Mouse (Mus musculus): Measurements from ENCODE around the gene Tifab. TPM values are rescaled to one million over a fixed set of nuclear protein-coding genes. Genes with fewer than 3 reads are reported as not detected.

Gene Tifab
- 0.15 and 0.35 TPM in 2 replicates for polyA plus RNA-seq (2012; rRNA removed)

GRCm38 (mm10) chr13:56178416-56179035 lies at the start of gene Tifab:
Gene Tifab (minus strand): TSS chr13:56178885.
- Histone ChIP-seq H3K4me3 (ENCODE audit: control insufficient read depth, low read depth, low read length) (no peak within 1 kb of the TSS), H3K4me1 (ENCODE audit: control insufficient read depth, insufficient read depth, low read length) (peaks cover 12% of the 10 kb centered on the region), H3K36me3 (ENCODE audit: control insufficient read depth, insufficient read depth, low read length) (no peaks in the 10 kb centered on the region), H3K27ac (ENCODE audit: control insufficient read depth, insufficient read depth, low read depth, low read length) (no peak within 1 kb of the TSS), H3K27me3 (ENCODE audit: control insufficient read depth, insufficient read depth, low read length) (no peaks in the 10 kb centered on the region)
- TF ChIP-seq POLR2A (IDR thresholded peaks at IDR 0.05; ENCODE audit: control insufficient read depth, low read depth, low read length) (no peak), CTCF (IDR thresholded peaks at IDR 0.05; ENCODE audit: control insufficient read depth, insufficient read depth, insufficient replicate concordance, low read depth, low read length) (no peak)

- no peak for TF ChIP-seq CTCF (IDR thresholded peaks at IDR 0.05; ENCODE audit: control insufficient read depth, insufficient read depth, insufficient replicate concordance, low read depth, low read length)
- no peak for TF ChIP-seq POLR2A (IDR thresholded peaks at IDR 0.05; ENCODE audit: control insufficient read depth, low read depth, low read length)
- H3K4me1 ChIP-seq (ENCODE audit: control insufficient read depth, insufficient read depth, low read length): peaks cover 3% of the 10 kb centered on the region
- no peak overlapping the region for H3K4me3 ChIP-seq (ENCODE audit: control insufficient read depth, low read depth, low read length)
- no peak overlapping the region for H3K27ac ChIP-seq (ENCODE audit: control insufficient read depth, insufficient read depth, low read depth, low read length)
- peaks cover 4% of the 10 kb centered on the region; the same call in 1 of the 2 replicates for H3K27me3 ChIP-seq (ENCODE audit: control insufficient read depth, insufficient read depth, low read length)
- no peaks in the 10 kb centered on the region for H3K36me3 ChIP-seq (ENCODE audit: control insufficient read depth, insufficient read depth, low read length)
Measured at GRCm38 (mm10) chr13:56226175-56226954, 47.7 kb upstream of the Tifab start.

- Histone ChIP-seq H3K27me3 (ENCODE audit: control insufficient read depth, insufficient read depth, low read length) (peaks cover 8% of the 10 kb centered on the region), H3K27ac (ENCODE audit: control insufficient read depth, insufficient read depth, low read depth, low read length) (no peak overlapping the region), H3K4me3 (ENCODE audit: control insufficient read depth, low read depth, low read length) (no peak overlapping the region), H3K4me1 (ENCODE audit: control insufficient read depth, insufficient read depth, low read length) (peaks cover 6% of the 10 kb centered on the region), H3K36me3 (ENCODE audit: control insufficient read depth, insufficient read depth, low read length) (no peaks in the 10 kb centered on the region)
- no peak for TF ChIP-seq POLR2A (IDR thresholded peaks at IDR 0.05; ENCODE audit: control insufficient read depth, low read depth, low read length)
- no peak for TF ChIP-seq CTCF (IDR thresholded peaks at IDR 0.05; ENCODE audit: control insufficient read depth, insufficient read depth, insufficient replicate concordance, low read depth, low read length)
Measured at GRCm38 (mm10) chr13:56223625-56224024, 44.9 kb upstream of the Tifab start.

- H3K4me3 ChIP-seq (ENCODE audit: control insufficient read depth, low read depth, low read length): no peak overlapping the region
- H3K36me3 ChIP-seq (ENCODE audit: control insufficient read depth, insufficient read depth, low read length): no peaks in the 10 kb centered on the region
- TF ChIP-seq CTCF (IDR thresholded peaks at IDR 0.05; ENCODE audit: control insufficient read depth, insufficient read depth, insufficient replicate concordance, low read depth, low read length) (no peak), POLR2A (IDR thresholded peaks at IDR 0.05; ENCODE audit: control insufficient read depth, low read depth, low read length) (no peak)
- H3K4me1 ChIP-seq (ENCODE audit: control insufficient read depth, insufficient read depth, low read length): peaks cover 6% of the 10 kb centered on the region
- no peak overlapping the region for H3K27ac ChIP-seq (ENCODE audit: control insufficient read depth, insufficient read depth, low read depth, low read length)
- H3K27me3 ChIP-seq (ENCODE audit: control insufficient read depth, insufficient read depth, low read length): peaks cover 8% of the 10 kb centered on the region
Measured at GRCm38 (mm10) chr13:56222849-56223246, 44.2 kb upstream of the Tifab start.

GRCm38 (mm10) chr13:56221995-56222848 lies 43.5 kb upstream of the Tifab start:
- TF ChIP-seq CTCF (IDR thresholded peaks at IDR 0.05; ENCODE audit: control insufficient read depth, insufficient read depth, insufficient replicate concordance, low read depth, low read length) (no peak), POLR2A (IDR thresholded peaks at IDR 0.05; ENCODE audit: control insufficient read depth, low read depth, low read length) (no peak)
- Histone ChIP-seq H3K4me3 (ENCODE audit: control insufficient read depth, low read depth, low read length) (no peak overlapping the region), H3K27ac (ENCODE audit: control insufficient read depth, insufficient read depth, low read depth, low read length) (no peak overlapping the region), H3K27me3 (ENCODE audit: control insufficient read depth, insufficient read depth, low read length) (peaks cover 8% of the 10 kb centered on the region), H3K36me3 (ENCODE audit: control insufficient read depth, insufficient read depth, low read length) (no peaks in the 10 kb centered on the region), H3K4me1 (ENCODE audit: control insufficient read depth, insufficient read depth, low read length) (peaks cover 6% of the 10 kb centered on the region)

GRCm38 (mm10) chr13:56221129-56221910 lies 42.6 kb upstream of the Tifab start:
- H3K27ac ChIP-seq (ENCODE audit: control insufficient read depth, insufficient read depth, low read depth, low read length): no peak overlapping the region
- peaks cover 6% of the 10 kb centered on the region for H3K4me1 ChIP-seq (ENCODE audit: control insufficient read depth, insufficient read depth, low read length)
- no peak overlapping the region for H3K4me3 ChIP-seq (ENCODE audit: control insufficient read depth, low read depth, low read length)
- TF ChIP-seq CTCF (IDR thresholded peaks at IDR 0.05; ENCODE audit: control insufficient read depth, insufficient read depth, insufficient replicate concordance, low read depth, low read length): no peak
- no peak for TF ChIP-seq POLR2A (IDR thresholded peaks at IDR 0.05; ENCODE audit: control insufficient read depth, low read depth, low read length)
- H3K27me3 ChIP-seq (ENCODE audit: control insufficient read depth, insufficient read depth, low read length): peaks cover 8% of the 10 kb centered on the region
- no peaks in the 10 kb centered on the region for H3K36me3 ChIP-seq (ENCODE audit: control insufficient read depth, insufficient read depth, low read length)
